Mouse (Mus musculus): ENCODE results near the gene Pea15a. TPM values are rescaled to one million over a fixed set of nuclear protein-coding genes. Genes with fewer than 3 reads are reported as not detected.

The Pea15a gene
- polyA plus RNA-seq, 1 experiment, result 38.8 TPM

DNA sequence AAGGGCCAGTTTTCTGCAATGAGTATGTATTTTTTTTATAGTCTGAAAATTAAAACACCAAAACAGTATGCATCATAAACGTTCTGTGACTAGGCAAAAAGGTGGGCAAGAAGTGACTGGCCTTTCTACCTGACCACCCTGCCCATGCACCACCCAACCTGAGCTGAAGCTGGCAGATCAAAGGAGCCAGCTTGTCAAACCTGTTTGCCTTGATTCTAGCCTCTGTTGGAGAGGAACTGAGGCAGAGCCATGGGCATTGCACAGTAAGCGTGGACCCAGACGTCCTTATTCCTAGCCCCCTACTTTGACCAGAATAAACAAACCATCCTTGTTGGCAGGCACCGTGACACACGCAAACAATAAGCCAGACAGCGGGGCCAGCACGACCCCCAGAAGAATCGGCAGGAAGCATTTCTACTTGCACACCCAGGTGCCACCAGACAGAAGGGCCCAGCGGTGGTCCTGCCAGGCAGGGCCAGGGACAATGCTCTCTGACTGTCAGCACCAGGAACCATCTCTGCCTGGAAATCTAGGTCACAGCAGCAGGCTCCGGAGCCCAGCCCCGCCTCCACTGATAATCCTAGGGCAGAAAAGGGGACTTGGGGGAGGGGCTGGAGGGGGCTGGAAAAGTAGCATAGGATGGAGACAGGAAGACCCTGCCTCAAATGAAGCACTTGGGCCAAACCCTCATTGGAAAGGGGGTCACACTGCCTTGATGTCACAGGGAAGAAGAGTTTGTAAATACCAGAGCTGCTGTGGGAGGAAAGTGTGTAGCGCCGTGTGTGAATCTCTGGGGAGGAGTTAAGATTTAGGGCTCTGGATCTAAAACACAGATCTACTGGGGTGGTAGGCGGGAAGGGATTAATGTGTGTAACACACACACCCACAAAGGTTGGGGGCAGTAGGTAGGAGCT lies 4.4 kb downstream of the Pea15a start:
- Histone ChIP-seq H3K27me3 (ENCODE audit: control insufficient read depth, insufficient read depth, low read length) (no peaks in the 10 kb centered on the region), H3K27ac (ENCODE audit: control insufficient read depth, insufficient read depth, low read length) (no peak overlapping the region), H3K4me3 (ENCODE audit: control insufficient read depth, insufficient read depth, low read length) (no peak overlapping the region), H3K36me3 (ENCODE audit: control insufficient read depth, insufficient read depth, low read length) (peaks cover 12% of the 10 kb centered on the region; the same call in 1 of the 2 replicates), H3K4me1 (replicated peaks; ENCODE audit: control insufficient read depth, insufficient read depth, low read length) (peaks cover 12% of the 10 kb centered on the region)
- DNase-seq, result no peak
- TF ChIP-seq CTCF (IDR thresholded peaks at IDR 0.05; ENCODE audit: borderline replicate concordance, control insufficient read depth, extremely low read depth, insufficient read depth, low read length, poor library complexity), result no peak
- no peak for TF ChIP-seq POLR2A (IDR thresholded peaks at IDR 0.05; ENCODE audit: control insufficient read depth, extremely low read depth, insufficient read depth, low read length, poor library complexity)
- 91% methylated on average over 14 of the region's 14 CpGs for WGBS

GRCm38 (mm10) chr1:172200871-172201447 lies 5.6 kb downstream of the Pea15a start:
- H3K4me3 ChIP-seq (ENCODE audit: control insufficient read depth, insufficient read depth, low read length), result no peak overlapping the region
- H3K27ac ChIP-seq (ENCODE audit: control insufficient read depth, insufficient read depth, low read length), result no peak overlapping the region
- WGBS, result 96% methylated on average over 7 of the region's 7 CpGs
- peaks cover 11% of the 10 kb centered on the region for H3K4me1 ChIP-seq (replicated peaks; ENCODE audit: control insufficient read depth, insufficient read depth, low read length)
- peaks cover 20% of the 10 kb centered on the region; the same call in 1 of the 2 replicates for H3K36me3 ChIP-seq (ENCODE audit: control insufficient read depth, insufficient read depth, low read length)
- TF ChIP-seq CTCF (IDR thresholded peaks at IDR 0.05; ENCODE audit: borderline replicate concordance, control insufficient read depth, extremely low read depth, insufficient read depth, low read length, poor library complexity), result no peak
- no peaks in the 10 kb centered on the region for H3K27me3 ChIP-seq (ENCODE audit: control insufficient read depth, insufficient read depth, low read length)
- no peak for DNase-seq

DNA sequence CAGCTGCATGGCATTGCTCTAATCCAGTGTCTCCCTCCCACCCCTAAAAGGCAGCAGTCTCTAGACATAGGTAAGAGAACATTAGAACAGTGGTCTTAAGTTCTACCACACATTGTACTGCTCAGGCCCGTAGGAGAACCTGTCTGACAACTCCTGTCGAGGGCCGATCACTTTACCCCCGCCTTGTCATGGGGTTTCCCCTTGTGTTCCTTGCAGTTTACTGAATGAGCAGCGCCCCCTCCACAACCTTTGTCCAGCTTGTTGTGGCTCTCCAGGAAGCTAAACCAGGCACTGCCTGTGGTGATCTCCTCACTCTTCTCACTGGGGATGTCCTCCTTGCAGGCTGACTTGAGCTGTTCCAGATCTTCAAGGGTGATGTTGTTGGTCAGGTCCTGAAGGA lies 6.4 kb downstream of the Pea15a start:
- 90% methylated on average over 5 of the region's 5 CpGs for WGBS
- H3K36me3 ChIP-seq (ENCODE audit: control insufficient read depth, insufficient read depth, low read length), result peaks cover 26% of the 10 kb centered on the region
- TF ChIP-seq POLR2A (IDR thresholded peaks at IDR 0.05; ENCODE audit: control insufficient read depth, extremely low read depth, insufficient read depth, low read length, poor library complexity) (no peak), CTCF (IDR thresholded peaks at IDR 0.05; ENCODE audit: borderline replicate concordance, control insufficient read depth, extremely low read depth, insufficient read depth, low read length, poor library complexity) (no peak)

GRCm38 (mm10) chr1:172198996-172199395 lies 7.6 kb downstream of the Pea15a start:
- WGBS, result 97% methylated on average over 4 of the region's 4 CpGs

More for the DNA sequence above, 6.4 kb downstream of the Pea15a start:
- Histone ChIP-seq H3K4me1 (replicated peaks; ENCODE audit: control insufficient read depth, insufficient read depth, low read length) (peaks cover 9% of the 10 kb centered on the region), H3K27me3 (ENCODE audit: control insufficient read depth, insufficient read depth, low read length) (no peaks in the 10 kb centered on the region), H3K27ac (ENCODE audit: control insufficient read depth, insufficient read depth, low read length) (no peak overlapping the region), H3K4me3 (ENCODE audit: control insufficient read depth, insufficient read depth, low read length) (no peak overlapping the region)
- DNase-seq, result no peak

GRCm38 (mm10) chr1:172198316-172198715 lies 8.3 kb downstream of the Pea15a start:
- H3K36me3 ChIP-seq (ENCODE audit: control insufficient read depth, insufficient read depth, low read length), result peaks cover 43% of the 10 kb centered on the region
- no peak for DNase-seq
- H3K27ac ChIP-seq (ENCODE audit: control insufficient read depth, insufficient read depth, low read length), result no peak overlapping the region
- TF ChIP-seq POLR2A (IDR thresholded peaks at IDR 0.05; ENCODE audit: control insufficient read depth, extremely low read depth, insufficient read depth, low read length, poor library complexity), result no peak
- no peak overlapping the region for H3K4me3 ChIP-seq (ENCODE audit: control insufficient read depth, insufficient read depth, low read length)
- no peaks in the 10 kb centered on the region for H3K27me3 ChIP-seq (ENCODE audit: control insufficient read depth, insufficient read depth, low read length)
- H3K4me1 ChIP-seq (replicated peaks; ENCODE audit: control insufficient read depth, insufficient read depth, low read length), result peaks cover 7% of the 10 kb centered on the region
- 94% methylated on average over 8 of the region's 8 CpGs for WGBS

More at GRCm38 (mm10) chr1:172198996-172199395, 7.6 kb downstream of the Pea15a start:
- Histone ChIP-seq H3K4me1 (replicated peaks; ENCODE audit: control insufficient read depth, insufficient read depth, low read length) (peaks cover 7% of the 10 kb centered on the region), H3K4me3 (ENCODE audit: control insufficient read depth, insufficient read depth, low read length) (no peak overlapping the region), H3K27me3 (ENCODE audit: control insufficient read depth, insufficient read depth, low read length) (no peaks in the 10 kb centered on the region), H3K27ac (ENCODE audit: control insufficient read depth, insufficient read depth, low read length) (no peak overlapping the region), H3K36me3 (ENCODE audit: control insufficient read depth, insufficient read depth, low read length) (peaks cover 38% of the 10 kb centered on the region)
- no peak for TF ChIP-seq POLR2A (IDR thresholded peaks at IDR 0.05; ENCODE audit: control insufficient read depth, extremely low read depth, insufficient read depth, low read length, poor library complexity)
- TF ChIP-seq CTCF (IDR thresholded peaks at IDR 0.05; ENCODE audit: borderline replicate concordance, control insufficient read depth, extremely low read depth, insufficient read depth, low read length, poor library complexity), result no peak
- DNase-seq, result no peak

DNA sequence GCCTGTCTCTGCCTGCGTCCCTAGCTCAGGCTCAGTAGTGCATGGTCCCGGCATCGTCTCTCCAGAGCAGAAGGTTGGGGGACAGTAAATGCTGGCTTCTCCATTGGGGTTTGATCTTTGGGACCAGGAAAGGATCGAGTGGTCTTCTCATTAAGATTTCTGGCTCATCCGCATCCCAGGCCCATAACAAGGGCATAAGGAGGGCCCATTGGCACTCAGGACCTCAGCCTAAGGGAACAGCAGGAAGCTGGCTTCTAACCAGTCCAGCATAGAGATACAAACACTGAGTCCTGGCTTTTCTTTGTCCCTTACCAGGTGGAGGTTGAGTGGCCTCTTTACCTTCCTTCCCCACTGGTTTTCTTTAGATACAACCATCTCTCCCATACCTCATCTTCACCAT lies 8.8 kb downstream of the Pea15a start:
- Histone ChIP-seq H3K4me3 (ENCODE audit: control insufficient read depth, insufficient read depth, low read length) (no peak overlapping the region), H3K27ac (ENCODE audit: control insufficient read depth, insufficient read depth, low read length) (no peak overlapping the region), H3K36me3 (ENCODE audit: control insufficient read depth, insufficient read depth, low read length) (peaks cover 43% of the 10 kb centered on the region), H3K4me1 (replicated peaks; ENCODE audit: control insufficient read depth, insufficient read depth, low read length) (peaks cover 7% of the 10 kb centered on the region), H3K27me3 (ENCODE audit: control insufficient read depth, insufficient read depth, low read length) (no peaks in the 10 kb centered on the region)
- 95% methylated on average over 5 of the region's 5 CpGs for WGBS
- DNase-seq, result no peak
- TF ChIP-seq CTCF (IDR thresholded peaks at IDR 0.05; ENCODE audit: borderline replicate concordance, control insufficient read depth, extremely low read depth, insufficient read depth, low read length, poor library complexity) (no peak), POLR2A (IDR thresholded peaks at IDR 0.05; ENCODE audit: control insufficient read depth, extremely low read depth, insufficient read depth, low read length, poor library complexity) (no peak)
